Mouse (Mus musculus): ENCODE measurements at regions not wholly inside any gene's neighbourhood (a gene's known extent, or its start where the extent isn't known, plus 50 kb on each side); places are given as distances from the start of the nearest gene placed in this dataset.

DNA sequence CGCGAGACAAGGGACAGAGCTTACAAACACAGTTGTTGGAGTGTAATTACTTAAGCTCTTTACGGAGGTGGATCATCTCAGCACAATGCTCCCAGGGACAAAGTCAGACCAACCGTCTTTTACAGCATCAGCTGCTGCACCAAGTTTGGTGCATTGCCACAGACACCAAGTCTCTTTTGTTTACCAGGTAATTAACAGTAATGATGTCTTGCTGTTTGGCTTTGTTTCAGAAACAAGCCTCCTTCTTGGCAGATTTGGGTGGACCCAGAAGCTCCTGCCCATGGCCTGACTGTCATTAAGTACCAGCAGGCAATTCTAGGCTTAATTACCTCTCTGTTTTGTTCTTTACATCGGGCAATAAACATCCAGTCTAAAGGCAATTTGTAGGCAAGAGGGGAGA, 572.0 kb upstream of the Itga1 start:
- DNase-seq (ENCODE audit: extremely low spot score, low spot score) = no peak

GRCm38 (mm10) chr13:115671685-115672084, 569.9 kb upstream of the Itga1 start:
- no peak for DNase-seq (ENCODE audit: extremely low spot score, low spot score)

GRCm38 (mm10) chr13:115669516-115669915, 567.8 kb upstream of the Itga1 start:
- DNase-seq (ENCODE audit: extremely low spot score, low spot score) = no peak

- DNase-seq (ENCODE audit: extremely low spot score, low spot score) = no peak
Measured at GRCm38 (mm10) chr13:115655134-115655533, 553.4 kb upstream of the Itga1 start.

GRCm38 (mm10) chr13:115652935-115653334, 551.2 kb upstream of the Itga1 start:
- DNase-seq (ENCODE audit: extremely low spot score, low spot score) = no peak

- DNase-seq (ENCODE audit: extremely low spot score, low spot score) = no peak
Measured at GRCm38 (mm10) chr13:115652352-115652751, 550.6 kb upstream of the Itga1 start.

DNA sequence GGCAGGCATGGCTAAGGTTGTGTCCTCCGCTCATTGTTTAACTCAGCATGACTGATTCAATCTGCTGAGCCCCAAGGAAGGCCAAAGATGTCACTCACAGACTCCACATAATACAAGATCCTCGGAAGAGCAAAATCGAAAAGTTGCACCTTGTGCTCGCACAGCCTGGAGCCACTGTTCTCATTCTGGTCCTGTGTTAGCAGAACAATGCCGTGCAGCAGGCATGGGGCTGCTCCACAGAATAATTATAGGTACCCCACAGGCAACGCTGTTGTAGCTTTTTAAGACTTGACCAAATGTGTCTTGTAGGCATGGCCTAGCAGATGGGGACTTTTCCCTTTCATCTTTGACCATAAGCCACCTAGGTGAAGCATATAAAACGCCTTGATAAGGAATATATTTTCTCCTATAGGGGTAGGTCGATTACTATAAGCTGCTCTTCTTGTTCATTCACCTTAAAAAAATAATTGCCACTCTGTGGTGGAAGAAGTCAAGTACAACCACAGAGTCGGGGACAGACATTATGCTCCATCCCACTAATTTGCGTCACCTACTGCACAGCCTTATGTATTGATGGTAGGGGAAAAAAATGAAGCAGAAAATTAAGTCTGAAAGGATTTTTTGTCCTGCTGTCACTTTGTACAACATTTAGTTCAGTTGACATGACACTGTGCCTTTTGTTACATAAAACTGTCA, 529.8 kb upstream of the Itga1 start:
- DNase-seq (ENCODE audit: extremely low spot score, low spot score) = no peak

GRCm38 (mm10) chr13:115630603-115631002, 528.8 kb upstream of the Itga1 start:
- no peak for DNase-seq (ENCODE audit: extremely low spot score, low spot score)

GRCm38 (mm10) chr13:115613174-115613573, 511.4 kb upstream of the Itga1 start:
- no peak for DNase-seq (ENCODE audit: extremely low spot score, low spot score)

- no peak for DNase-seq (ENCODE audit: extremely low spot score, low spot score)
Measured at GRCm38 (mm10) chr13:115606441-115606840, 504.7 kb upstream of the Itga1 start.

DNA sequence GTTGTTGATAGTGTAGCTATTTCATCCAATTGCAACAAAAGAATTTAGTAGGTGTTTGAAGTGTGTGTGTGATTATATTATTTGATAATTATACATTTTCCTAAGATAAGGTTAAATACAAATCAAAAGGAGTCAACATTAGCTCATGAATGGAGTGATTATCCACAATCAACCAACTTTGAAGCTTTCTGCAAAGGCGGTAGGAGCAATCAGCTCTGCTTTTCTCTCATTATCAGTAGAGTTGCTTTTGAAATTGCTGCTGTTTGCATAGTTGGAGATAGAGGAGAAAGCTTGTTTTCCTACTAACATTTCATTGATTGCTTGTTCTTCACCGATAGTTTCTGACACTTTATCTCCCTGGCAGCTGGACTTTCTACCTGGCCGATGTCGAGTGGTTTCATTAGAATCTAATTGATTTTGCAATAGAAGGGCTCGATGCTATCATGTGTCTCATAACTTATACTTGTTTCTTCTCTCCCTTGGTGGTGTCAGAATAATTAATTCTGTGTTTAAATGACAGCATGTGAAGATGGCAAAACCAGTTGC, 493.4 kb upstream of the Itga1 start:
- DNase-seq (ENCODE audit: extremely low spot score, low spot score) = no peak

DNA sequence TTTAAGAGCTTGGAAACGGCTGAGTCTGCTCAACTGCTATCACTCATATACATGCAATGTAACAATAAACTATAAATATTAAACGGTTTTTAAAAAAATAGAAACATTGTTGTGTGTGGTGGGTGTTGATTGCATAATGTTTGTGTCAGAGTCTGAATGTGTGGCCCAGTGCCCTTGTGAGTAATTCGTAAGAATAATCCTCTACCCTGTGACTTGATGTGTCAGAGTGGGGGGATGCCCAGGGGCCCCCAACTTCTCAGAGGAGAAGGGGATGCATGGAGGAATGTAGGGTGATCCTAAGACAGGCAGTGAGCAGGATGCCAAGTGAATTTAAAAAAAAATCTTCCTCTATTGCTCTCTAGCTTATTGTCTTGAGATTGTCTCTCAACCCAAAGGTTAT, 474.2 kb upstream of the Itga1 start:
- DNase-seq (ENCODE audit: extremely low spot score, low spot score) = no peak

GRCm38 (mm10) chr13:115575052-115575891, 473.5 kb upstream of the Itga1 start:
- DNase-seq (ENCODE audit: extremely low spot score, low spot score) = no peak

DNA sequence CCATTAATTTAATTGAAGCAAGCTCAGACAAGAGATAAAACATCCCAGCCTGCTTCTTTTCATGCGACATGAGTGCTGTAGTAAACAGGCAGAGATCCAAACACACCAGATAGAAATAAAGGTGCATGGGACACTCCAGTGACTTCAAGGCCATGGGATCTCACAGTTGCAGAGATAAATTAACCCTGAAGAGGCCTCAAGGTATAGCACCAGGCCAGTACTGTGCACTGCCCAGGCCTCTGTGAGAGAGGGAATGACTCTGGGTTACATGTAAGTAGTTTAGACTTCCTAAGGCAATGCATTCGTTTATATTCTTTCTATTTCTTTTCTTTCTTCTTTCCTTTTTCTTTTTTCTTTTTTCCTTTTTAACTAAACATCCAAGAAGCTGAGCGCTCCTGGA, 439.4 kb upstream of the Itga1 start:
- no peak for DNase-seq (ENCODE audit: extremely low spot score, low spot score)

- no peak for DNase-seq (ENCODE audit: extremely low spot score, low spot score)
Measured at GRCm38 (mm10) chr13:115535900-115536299, 434.1 kb upstream of the Itga1 start.

GRCm38 (mm10) chr13:115513914-115514313, 412.1 kb upstream of the Itga1 start:
- DNase-seq (ENCODE audit: extremely low spot score, low spot score) = no peak

GRCm38 (mm10) chr13:115512214-115512613, 410.4 kb upstream of the Itga1 start:
- DNase-seq (ENCODE audit: extremely low spot score, low spot score) = no peak

GRCm38 (mm10) chr13:115508646-115509045, 406.9 kb upstream of the Itga1 start:
- DNase-seq (ENCODE audit: extremely low spot score, low spot score) = no peak

DNA sequence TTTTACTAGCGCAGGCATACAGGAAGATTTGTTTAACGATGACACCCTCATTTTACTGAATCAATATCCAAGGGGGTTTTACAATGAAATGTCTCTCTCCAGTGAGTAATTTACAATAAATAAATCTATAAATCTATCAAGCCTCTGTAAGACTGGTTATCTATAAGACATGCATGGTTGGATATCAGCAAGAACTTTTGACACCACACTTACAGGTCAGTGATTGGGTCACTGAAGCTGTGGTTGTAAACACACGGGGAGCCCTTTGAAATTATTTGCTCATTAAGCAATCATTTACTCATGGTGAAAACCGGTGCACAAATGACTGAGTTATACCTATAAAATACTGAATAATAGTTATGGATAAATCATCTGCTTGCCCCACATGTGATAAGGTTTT, 392.6 kb upstream of the Itga1 start:
- no peak for DNase-seq (ENCODE audit: extremely low spot score, low spot score)

DNA sequence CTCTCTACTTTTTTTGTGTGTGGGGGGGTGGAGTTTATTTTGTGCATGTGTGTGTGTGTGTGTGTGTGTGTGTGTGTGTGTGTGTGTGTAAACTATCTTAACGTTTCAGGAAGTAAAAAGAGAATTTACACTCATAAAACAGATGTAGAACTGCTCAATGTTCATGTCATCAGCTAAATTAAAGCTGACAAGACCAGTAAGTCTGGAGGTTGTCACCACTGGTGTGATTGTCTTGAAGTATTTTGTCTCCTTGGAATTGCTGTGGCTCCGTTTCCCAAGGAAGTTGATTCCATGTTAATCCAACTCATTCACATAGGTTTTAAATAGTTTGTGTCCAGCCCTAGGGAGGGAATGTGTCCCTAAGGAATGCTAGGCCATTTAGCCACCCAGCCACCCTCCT, 374.1 kb upstream of the Itga1 start:
- no peak for DNase-seq (ENCODE audit: extremely low spot score, low spot score)

DNA sequence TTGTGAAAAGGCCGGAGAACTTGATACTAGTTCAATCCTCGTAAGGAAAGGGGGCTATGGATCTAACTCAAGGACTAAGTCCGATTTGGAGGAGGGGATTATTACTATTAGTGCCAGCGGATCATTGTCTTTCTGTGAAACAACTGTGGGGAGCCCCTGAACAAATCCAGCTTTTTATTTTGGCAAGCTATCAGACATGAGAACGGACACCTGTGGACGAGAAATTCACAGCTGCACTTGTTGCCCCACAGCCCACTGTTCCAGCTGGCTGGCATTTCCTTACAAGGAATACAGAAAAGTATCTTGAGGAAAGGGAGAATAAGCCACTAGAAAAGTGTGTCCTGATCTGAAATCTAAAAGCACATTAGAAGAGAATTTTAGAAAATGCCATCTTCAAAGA, 363.9 kb upstream of the Itga1 start:
- no peak for DNase-seq (ENCODE audit: extremely low spot score, low spot score)

DNA sequence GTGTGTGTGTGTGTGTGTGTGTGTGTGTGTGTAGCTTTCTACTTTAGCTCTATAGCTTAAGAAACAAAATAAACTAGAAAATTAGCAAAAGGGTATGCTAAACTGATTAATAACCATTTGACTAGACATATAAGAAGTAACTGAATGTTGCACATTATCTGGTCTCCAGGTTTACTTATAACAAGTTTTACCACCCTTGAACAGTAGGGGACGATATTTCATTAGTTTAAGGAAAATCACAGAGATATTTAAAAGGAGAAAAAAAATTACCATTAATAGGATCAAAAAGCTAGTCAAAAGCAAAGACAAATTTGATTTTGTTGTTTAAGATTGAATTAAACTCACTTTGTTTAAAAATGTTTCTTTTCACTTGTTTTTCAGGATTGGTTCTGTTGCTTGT, 349.5 kb upstream of the Itga1 start:
- no peak for DNase-seq (ENCODE audit: extremely low spot score, low spot score)

Measured in neural tube, embryonic 10.5 days (tissue).